Mouse (Mus musculus): ENCODE data around the gene Fxyd3. TPM values are rescaled to one million over a fixed set of nuclear protein-coding genes. Genes with fewer than 3 reads are reported as not detected.

The Fxyd3 gene
- polyA plus RNA-seq, 1 experiment from 2014 or later, result 1.1 TPM

- Histone ChIP-seq H3K9me3 (replicated peaks; ENCODE audit: control insufficient read depth, low read length) (no peaks in the 10 kb centered on the region), H3K9ac (ENCODE audit: low read depth, low read length) (no peak overlapping the region), H3K4me1 (ENCODE audit: control insufficient read depth, low read depth, low read length) (peaks cover 16% of the 10 kb centered on the region), H3K4me3 (ENCODE audit: low read depth, low read length) (no peak overlapping the region), H3K4me2 (ENCODE audit: low read depth, low read length) (0 out of 2 replicates have a peak overlapping the region, but pooled peaks have one; percentile 24), H3K36me3 (ENCODE audit: control insufficient read depth, insufficient read depth) (no peaks in the 10 kb centered on the region), H3K27ac (ENCODE audit: low read length) (peak overlapping the region; percentile 86), H3K27me3 (ENCODE audit: control insufficient read depth, insufficient read depth, low read depth, low read length) (no peaks in the 10 kb centered on the region)
- ATAC-seq (ENCODE audit: low read depth), result peak; percentile 83
- 3% methylated on average over 17 of the region's 17 CpGs for WGBS (ENCODE audit: insufficient replicate concordance)
These were observed 39.1 kb upstream of the Fxyd3 start for GRCm38 (mm10) chr7:31115587-31116043.

DNA sequence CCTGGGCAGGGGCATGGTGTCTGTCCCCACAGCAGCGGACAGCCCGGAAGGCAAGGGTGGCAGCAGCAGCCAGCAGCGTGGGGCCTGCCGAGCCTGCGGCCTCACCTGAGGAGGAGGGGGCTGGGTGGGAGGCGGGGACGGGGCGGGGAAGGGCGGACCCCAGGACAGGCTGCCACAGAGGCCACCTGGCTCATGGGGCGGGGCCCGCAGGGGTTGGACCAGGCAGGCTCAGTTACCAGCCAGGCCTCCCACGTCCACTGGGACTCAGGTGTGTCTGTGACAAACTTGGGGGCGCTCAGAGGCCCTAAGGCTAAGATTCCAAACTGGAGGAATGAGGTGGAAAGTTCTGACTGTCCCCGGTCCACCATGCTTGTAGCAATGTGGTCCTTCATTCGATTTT lies 38.7 kb upstream of the Fxyd3 start, which contains the start of gene Hpn:
Gene Hpn, minus strand, starts transcription at position 109 of the 400 bp plus-strand sequence.
- Histone ChIP-seq H3K4me1 (ENCODE audit: control insufficient read depth, low read depth, low read length) (peaks cover 16% of the 10 kb centered on the region), H3K27ac (ENCODE audit: low read length) (peak within 1 kb of the TSS; percentile 86), H3K9ac (ENCODE audit: low read depth, low read length) (peak within 1 kb of the TSS; percentile 50), H3K36me3 (ENCODE audit: control insufficient read depth, insufficient read depth) (no peaks in the 10 kb centered on the region), H3K4me2 (ENCODE audit: low read depth, low read length) (peak within 1 kb of the TSS; percentile 25), H3K27me3 (ENCODE audit: control insufficient read depth, insufficient read depth, low read depth, low read length) (no peaks in the 10 kb centered on the region), H3K9me3 (replicated peaks; ENCODE audit: control insufficient read depth, low read length) (no peaks in the 10 kb centered on the region), H3K4me3 (ENCODE audit: low read depth, low read length) (peak within 1 kb of the TSS; percentile 55)
- WGBS (ENCODE audit: insufficient replicate concordance), result 24% methylated on average over 15 of the region's 15 CpGs
- ATAC-seq (ENCODE audit: low read depth), result peak; percentile 85

DNA sequence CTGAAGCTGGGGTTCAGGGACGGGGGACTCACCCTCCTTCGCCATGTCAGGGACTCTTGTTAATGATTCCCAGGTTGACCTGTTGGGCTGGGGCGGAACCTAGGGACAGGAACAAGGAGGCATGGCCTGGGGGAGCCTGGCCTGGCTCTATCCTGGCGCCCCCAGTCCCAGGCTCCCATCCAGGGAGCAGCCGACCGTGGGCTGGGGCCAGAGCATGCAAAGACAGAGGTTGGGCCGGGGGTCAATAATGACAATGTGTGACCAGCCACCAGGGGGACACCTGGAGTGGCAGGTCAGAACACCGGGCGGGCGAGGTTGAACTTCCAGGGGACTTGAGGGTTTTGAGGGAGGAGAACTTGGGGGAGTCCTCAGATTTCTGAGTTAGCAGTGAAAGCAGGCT lies 38.1 kb upstream of the Fxyd3 start:
- H3K27ac ChIP-seq (ENCODE audit: low read length), result peak overlapping the region; percentile 86
- ATAC-seq (ENCODE audit: low read depth), result peak; percentile 33
- WGBS (ENCODE audit: insufficient replicate concordance), result 54% methylated on average over 10 of the region's 10 CpGs
- no peaks in the 10 kb centered on the region for H3K36me3 ChIP-seq (ENCODE audit: control insufficient read depth, insufficient read depth)
- peaks cover 16% of the 10 kb centered on the region for H3K4me1 ChIP-seq (ENCODE audit: control insufficient read depth, low read depth, low read length)
- H3K4me3 ChIP-seq (ENCODE audit: low read depth, low read length), result peak overlapping the region; percentile 55
- peak overlapping the region; percentile 50 for H3K9ac ChIP-seq (ENCODE audit: low read depth, low read length)
- no peaks in the 10 kb centered on the region for H3K27me3 ChIP-seq (ENCODE audit: control insufficient read depth, insufficient read depth, low read depth, low read length)
- H3K4me2 ChIP-seq (ENCODE audit: low read depth, low read length), result peak overlapping the region; percentile 3; the same call in 1 of the 2 replicates
- H3K9me3 ChIP-seq (replicated peaks; ENCODE audit: control insufficient read depth, low read length), result no peaks in the 10 kb centered on the region

DNA sequence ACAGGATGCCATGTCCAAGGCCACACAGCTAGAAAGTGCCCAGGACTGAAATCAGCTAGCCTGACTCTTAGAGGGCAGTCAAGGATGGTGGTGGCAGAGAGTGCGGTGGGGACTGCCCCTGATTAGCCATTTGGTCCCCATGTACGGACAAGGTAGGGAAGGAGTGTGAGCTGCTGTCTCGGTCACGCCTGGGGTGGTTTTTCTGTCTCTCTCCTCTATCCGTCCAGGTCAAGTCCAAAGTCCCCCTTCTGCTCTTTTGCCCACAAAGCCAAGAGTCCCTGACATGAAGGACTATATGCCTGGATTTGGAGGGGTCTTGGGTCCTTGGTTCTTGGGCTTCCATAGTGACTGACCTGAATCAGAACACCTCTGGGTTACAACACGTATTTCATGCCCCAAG lies 37.3 kb upstream of the Fxyd3 start:
- H3K27me3 ChIP-seq (ENCODE audit: control insufficient read depth, insufficient read depth, low read depth, low read length), result no peaks in the 10 kb centered on the region
- no peaks in the 10 kb centered on the region for H3K9me3 ChIP-seq (replicated peaks; ENCODE audit: control insufficient read depth, low read length)
- peaks cover 16% of the 10 kb centered on the region for H3K4me1 ChIP-seq (ENCODE audit: control insufficient read depth, low read depth, low read length)
- peak overlapping the region; percentile 55 for H3K4me3 ChIP-seq (ENCODE audit: low read depth, low read length)
- ATAC-seq (ENCODE audit: low read depth), result no peak
- H3K27ac ChIP-seq (ENCODE audit: low read length), result 0 out of 2 replicates have a peak overlapping the region, but pooled peaks have one; percentile 1
- H3K4me2 ChIP-seq (ENCODE audit: low read depth, low read length), result peak overlapping the region; percentile 25
- H3K9ac ChIP-seq (ENCODE audit: low read depth, low read length), result no peak overlapping the region
- WGBS (ENCODE audit: insufficient replicate concordance), result 57% methylated on average over 6 of the region's 6 CpGs
- no peaks in the 10 kb centered on the region for H3K36me3 ChIP-seq (ENCODE audit: control insufficient read depth, insufficient read depth)

- no peak overlapping the region for H3K4me3 ChIP-seq (ENCODE audit: low read depth, low read length)
- H3K9ac ChIP-seq (ENCODE audit: low read depth, low read length), result no peak overlapping the region
- H3K27ac ChIP-seq (ENCODE audit: low read length), result no peak overlapping the region
- H3K36me3 ChIP-seq (ENCODE audit: control insufficient read depth, insufficient read depth), result no peaks in the 10 kb centered on the region
- 26% methylated on average over 4 of the region's 4 CpGs for WGBS (ENCODE audit: insufficient replicate concordance)
- no peak for ATAC-seq (ENCODE audit: low read depth)
- H3K4me1 ChIP-seq (ENCODE audit: control insufficient read depth, low read depth, low read length), result peaks cover 16% of the 10 kb centered on the region
- no peak overlapping the region for H3K4me2 ChIP-seq (ENCODE audit: low read depth, low read length)
- H3K27me3 ChIP-seq (ENCODE audit: control insufficient read depth, insufficient read depth, low read depth, low read length), result no peaks in the 10 kb centered on the region
- no peaks in the 10 kb centered on the region for H3K9me3 ChIP-seq (replicated peaks; ENCODE audit: control insufficient read depth, low read length)
These were observed 35.5 kb upstream of the Fxyd3 start for GRCm38 (mm10) chr7:31112036-31112435.

DNA sequence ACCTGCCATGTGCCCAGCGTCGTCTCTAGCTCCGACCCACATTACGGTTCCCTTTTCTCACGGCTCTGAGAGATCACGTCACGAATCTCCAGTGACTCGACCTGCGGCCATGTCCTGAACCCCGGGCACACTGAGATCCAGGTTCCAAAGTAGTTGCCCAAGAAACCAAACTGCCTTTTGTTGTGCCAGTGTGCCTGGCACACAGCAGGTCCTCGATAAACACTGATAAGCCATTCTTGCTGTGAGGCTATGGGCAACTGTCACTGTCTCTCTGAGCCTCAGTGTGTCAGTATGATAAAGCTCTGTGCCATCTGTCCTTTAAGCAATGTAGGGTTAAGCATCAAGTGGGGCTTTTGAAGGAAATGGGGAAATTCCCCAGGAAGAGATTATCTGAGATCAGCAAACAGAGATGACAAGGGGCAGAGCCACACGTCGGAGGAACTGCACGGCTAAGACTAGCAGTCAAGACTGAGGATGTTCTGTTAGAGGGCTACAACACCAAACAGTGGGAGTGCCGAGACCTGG lies 34.4 kb upstream of the Fxyd3 start:
- WGBS (ENCODE audit: insufficient replicate concordance), result 37% methylated on average over 15 of the region's 15 CpGs
- Histone ChIP-seq H3K4me1 (ENCODE audit: control insufficient read depth, low read depth, low read length) (peaks cover 12% of the 10 kb centered on the region), H3K27me3 (ENCODE audit: control insufficient read depth, insufficient read depth, low read depth, low read length) (no peaks in the 10 kb centered on the region)

DNA sequence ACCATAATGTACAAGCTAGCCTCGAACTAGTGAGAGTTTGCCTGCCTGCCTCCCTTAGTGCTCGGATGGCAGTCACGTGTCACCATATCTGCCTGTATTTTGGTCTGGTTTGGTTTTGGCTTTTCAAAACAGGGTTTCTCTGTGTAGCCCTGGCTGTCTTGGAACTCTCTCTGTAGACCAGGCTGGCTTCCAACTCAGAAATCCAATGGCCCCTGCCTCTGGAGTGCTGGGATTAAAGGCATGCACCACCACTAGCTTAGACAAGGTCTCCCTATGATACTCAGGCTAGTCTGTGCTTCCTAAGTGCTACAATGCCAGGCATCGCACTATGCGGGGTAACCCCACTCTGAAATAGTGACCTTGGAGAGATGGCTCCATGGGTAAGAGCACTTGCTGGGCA lies 33.3 kb upstream of the Fxyd3 start:
- 66% methylated on average over 5 of the region's 5 CpGs for WGBS (ENCODE audit: insufficient replicate concordance)
- no peak overlapping the region for H3K4me2 ChIP-seq (ENCODE audit: low read depth, low read length)
- H3K4me1 ChIP-seq (ENCODE audit: control insufficient read depth, low read depth, low read length), result peaks cover 9% of the 10 kb centered on the region
- no peak for ATAC-seq (ENCODE audit: low read depth)
- H3K9ac ChIP-seq (ENCODE audit: low read depth, low read length), result no peak overlapping the region
- H3K36me3 ChIP-seq (ENCODE audit: control insufficient read depth, insufficient read depth), result no peaks in the 10 kb centered on the region
- H3K9me3 ChIP-seq (replicated peaks; ENCODE audit: control insufficient read depth, low read length), result no peaks in the 10 kb centered on the region
- H3K4me3 ChIP-seq (ENCODE audit: low read depth, low read length), result no peak overlapping the region
- H3K27me3 ChIP-seq (ENCODE audit: control insufficient read depth, insufficient read depth, low read depth, low read length), result no peaks in the 10 kb centered on the region
- H3K27ac ChIP-seq (ENCODE audit: low read length), result no peak overlapping the region

More for the DNA sequence above, 34.4 kb upstream of the Fxyd3 start:
- no peak for ATAC-seq (ENCODE audit: low read depth)
- H3K9me3 ChIP-seq (replicated peaks; ENCODE audit: control insufficient read depth, low read length), result no peaks in the 10 kb centered on the region
- no peak overlapping the region for H3K4me2 ChIP-seq (ENCODE audit: low read depth, low read length)
- H3K27ac ChIP-seq (ENCODE audit: low read length), result no peak overlapping the region
- no peak overlapping the region for H3K4me3 ChIP-seq (ENCODE audit: low read depth, low read length)
- H3K36me3 ChIP-seq (ENCODE audit: control insufficient read depth, insufficient read depth), result no peaks in the 10 kb centered on the region
- no peak overlapping the region for H3K9ac ChIP-seq (ENCODE audit: low read depth, low read length)

DNA sequence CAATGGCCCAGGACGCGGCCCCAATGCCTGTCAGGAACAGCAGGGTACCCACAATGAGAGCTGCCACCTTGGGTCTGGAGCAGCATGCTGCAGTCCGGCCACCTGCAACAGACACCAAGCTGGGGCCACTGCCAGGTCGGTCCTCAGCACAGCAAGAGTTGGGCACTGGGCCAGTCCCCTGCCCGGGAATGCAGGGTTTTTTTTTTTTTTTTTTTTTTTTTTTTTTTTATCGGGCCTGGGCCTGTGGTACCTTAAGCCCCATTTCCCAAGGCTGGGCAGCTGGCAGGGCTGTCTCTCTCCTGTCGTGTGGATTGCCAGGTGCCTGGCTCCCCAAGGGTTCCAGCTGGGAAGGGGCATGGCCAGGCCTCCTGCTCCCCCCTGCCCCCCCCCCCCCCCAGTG lies 32.6 kb upstream of the Fxyd3 start:
- WGBS (ENCODE audit: insufficient replicate concordance), result 39% methylated on average over 7 of the region's 7 CpGs
- Histone ChIP-seq H3K27me3 (ENCODE audit: control insufficient read depth, insufficient read depth, low read depth, low read length) (no peaks in the 10 kb centered on the region), H3K9ac (ENCODE audit: low read depth, low read length) (no peak overlapping the region), H3K4me2 (ENCODE audit: low read depth, low read length) (no peak overlapping the region), H3K4me3 (ENCODE audit: low read depth, low read length) (no peak overlapping the region), H3K36me3 (ENCODE audit: control insufficient read depth, insufficient read depth) (no peaks in the 10 kb centered on the region), H3K27ac (ENCODE audit: low read length) (no peak overlapping the region), H3K9me3 (replicated peaks; ENCODE audit: control insufficient read depth, low read length) (no peaks in the 10 kb centered on the region), H3K4me1 (ENCODE audit: control insufficient read depth, low read depth, low read length) (peaks cover 9% of the 10 kb centered on the region)
- no peak for ATAC-seq (ENCODE audit: low read depth)

DNA sequence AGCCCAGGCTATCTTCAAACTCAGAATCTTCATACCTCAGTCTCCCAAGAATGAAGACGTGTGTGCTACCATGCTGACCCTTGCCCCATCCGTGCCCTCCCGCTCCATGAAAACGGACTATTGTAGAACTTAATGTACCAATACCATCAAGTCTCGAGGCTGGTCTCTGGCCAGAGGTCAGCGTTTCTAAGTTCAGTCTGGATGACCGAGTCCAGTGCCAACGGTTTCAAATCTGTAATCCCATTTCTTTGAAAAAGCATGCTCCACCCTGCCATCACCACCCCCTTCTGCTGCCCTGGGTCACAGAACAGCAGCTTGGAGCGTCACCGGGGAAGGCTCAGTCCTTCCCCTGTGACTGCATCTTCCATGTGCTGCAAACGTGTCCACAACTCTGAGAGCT lies 31.3 kb upstream of the Fxyd3 start:
- 71% methylated on average over 11 of the region's 11 CpGs for WGBS (ENCODE audit: insufficient replicate concordance)
- no peak overlapping the region for H3K4me3 ChIP-seq (ENCODE audit: low read depth, low read length)
- no peak overlapping the region for H3K27ac ChIP-seq (ENCODE audit: low read length)
- no peaks in the 10 kb centered on the region for H3K36me3 ChIP-seq (ENCODE audit: control insufficient read depth, insufficient read depth)
- peaks cover 9% of the 10 kb centered on the region for H3K4me1 ChIP-seq (ENCODE audit: control insufficient read depth, low read depth, low read length)
- no peak overlapping the region for H3K4me2 ChIP-seq (ENCODE audit: low read depth, low read length)
- ATAC-seq (ENCODE audit: low read depth), result no peak
- no peaks in the 10 kb centered on the region for H3K27me3 ChIP-seq (ENCODE audit: control insufficient read depth, insufficient read depth, low read depth, low read length)
- no peaks in the 10 kb centered on the region for H3K9me3 ChIP-seq (replicated peaks; ENCODE audit: control insufficient read depth, low read length)
- H3K9ac ChIP-seq (ENCODE audit: low read depth, low read length), result no peak overlapping the region
